Mouse (Mus musculus) neural tube, embryonic 13.5 days (tissue): Measurements from ENCODE around the gene Gm20388. TPM values are rescaled to one million over a fixed set of nuclear protein-coding genes. Genes with fewer than 3 reads are reported as not detected.

ENCODE experiments used
- ATAC-seq: fragments of 200-750 bp; cut with Nextera tagmentation; 2 replicates; pipeline ENCODE4 v1.8.0; 2017; ENCODE audit warnings: low read depth, mild to moderate bottlenecking, moderate TSS enrichment, moderate library complexity
- H3K27ac ChIP-seq: fragments of 300-500 bp; sonication (generic); replicated peaks from 2 replicates; pipeline ENCODE4 v1.5.1; 2015; ENCODE audit warnings: moderate library complexity, mild to moderate bottlenecking, inconsistent platforms
- H3K27me3 ChIP-seq: fragments of 300-500 bp; sonication (generic); 2 replicates; pipeline ENCODE4 v1.6.1; 2015; ENCODE audit warnings: mild to moderate bottlenecking, inconsistent platforms
- H3K36me3 ChIP-seq: fragments of 300-500 bp; sonication (generic); 2 replicates; pipeline ENCODE4 v1.6.1; 2015; ENCODE audit warnings: mild to moderate bottlenecking, inconsistent platforms
- H3K4me1 ChIP-seq: fragments of 300-500 bp; sonication (generic); replicated peaks from 2 replicates; pipeline ENCODE4 v1.6.1; 2015; ENCODE audit warnings: inconsistent platforms
- H3K4me2 ChIP-seq: fragments of 300-500 bp; sonication (generic); 2 replicates; pipeline ENCODE4 v1.6.1; 2015; ENCODE audit warnings: inconsistent platforms, mild to moderate bottlenecking, moderate library complexity
- H3K4me3 ChIP-seq: fragments of 300-500 bp; sonication (generic); 2 replicates; pipeline ENCODE4 v1.5.1; 2015; ENCODE audit warnings: mild to moderate bottlenecking, inconsistent platforms
- H3K9ac ChIP-seq: fragments of 300-500 bp; sonication (generic); 2 replicates; pipeline ENCODE4 v1.6.1; 2015; ENCODE audit warnings: moderate library complexity, mild to moderate bottlenecking, inconsistent platforms
- H3K9me3 ChIP-seq: fragments of 300-500 bp; sonication (generic); 2 replicates; pipeline ENCODE4 v1.6.1; 2016; ENCODE audit warnings: inconsistent platforms
- WGBS: fragments of 180-500 bp; shearing (Covaris S2); methylation state at CpG from one replicate; pipeline ENCODE4 v1.1.7; 2015; 5-methylcytosine and 5-hydroxymethylcytosine counted together
- polyA plus RNA-seq: library from polyadenylated mRNA; unstranded; fragments of >200 nt; fragmentation: Nextera tagmentation; extraction: Ambion mirVana; gene quantifications from 2 replicates; pipeline ENCODE4 v1.2.1, GENCODE M21; 2015

The Gm20388 gene
- polyA plus RNA-seq, 1 experiment from 2014 or later: 0.27 TPM

GRCm38 (mm10) chr8:120535452-120536305 lies 625.0 kb downstream of the Gm20388 start:
- 1% methylated on average over 77 of the region's 79 CpGs for WGBS
- peak overlapping the region; percentile 97 for H3K27ac ChIP-seq
- no peaks in the 10 kb centered on the region for H3K27me3 ChIP-seq
- no peaks in the 10 kb centered on the region for H3K36me3 ChIP-seq
- H3K4me2 ChIP-seq: peak overlapping the region; percentile 75
- ATAC-seq: no peak
- H3K4me1 ChIP-seq: peaks cover 95% of the 10 kb centered on the region
- H3K4me3 ChIP-seq: peak overlapping the region; percentile 61
- H3K9me3 ChIP-seq: no peaks in the 10 kb centered on the region
- H3K9ac ChIP-seq: peak overlapping the region; percentile 76

GRCm38 (mm10) chr8:120536306-120537206 lies 625.9 kb downstream of the Gm20388 start:
- Histone ChIP-seq H3K4me2 (peak overlapping the region; percentile 75), H3K27me3 (no peaks in the 10 kb centered on the region), H3K4me3 (peak overlapping the region; percentile 61), H3K4me1 (peaks cover 96% of the 10 kb centered on the region), H3K36me3 (no peaks in the 10 kb centered on the region), H3K9me3 (no peaks in the 10 kb centered on the region), H3K27ac (peak overlapping the region; percentile 97), H3K9ac (peak overlapping the region; percentile 76)
- peak; percentile 9; the same call in 1 of the 2 replicates for ATAC-seq
- under 1% methylated on average over 61 of the region's 61 CpGs for WGBS

GRCm38 (mm10) chr8:120537207-120537817 lies 626.7 kb downstream of the Gm20388 start:
- Histone ChIP-seq H3K27ac (peak overlapping the region; percentile 97), H3K4me2 (peak overlapping the region; percentile 75), H3K9ac (peak overlapping the region; percentile 76), H3K4me3 (peak overlapping the region; percentile 61), H3K9me3 (no peaks in the 10 kb centered on the region), H3K4me1 (peaks cover 96% of the 10 kb centered on the region), H3K27me3 (no peaks in the 10 kb centered on the region), H3K36me3 (no peaks in the 10 kb centered on the region)
- ATAC-seq: peak; percentile 5; the same call in 1 of the 2 replicates
- under 1% methylated on average over 79 of the region's 79 CpGs for WGBS

- no peaks in the 10 kb centered on the region for H3K9me3 ChIP-seq
- H3K4me3 ChIP-seq: peak overlapping the region; percentile 61
- no peaks in the 10 kb centered on the region for H3K36me3 ChIP-seq
- peak overlapping the region; percentile 97 for H3K27ac ChIP-seq
- H3K9ac ChIP-seq: peak overlapping the region; percentile 76
- ATAC-seq: peak; percentile 33
- H3K27me3 ChIP-seq: no peaks in the 10 kb centered on the region
- peaks cover 96% of the 10 kb centered on the region for H3K4me1 ChIP-seq
- under 1% methylated on average over 43 of the region's 46 CpGs for WGBS
- peak overlapping the region; percentile 75 for H3K4me2 ChIP-seq
These were observed 627.3 kb downstream of the Gm20388 start for GRCm38 (mm10) chr8:120537818-120538396.

- Histone ChIP-seq H3K4me3 (peak overlapping the region; percentile 61), H3K4me1 (peaks cover 96% of the 10 kb centered on the region), H3K9ac (peak overlapping the region; percentile 76), H3K27ac (peak overlapping the region; percentile 97), H3K9me3 (no peaks in the 10 kb centered on the region), H3K36me3 (no peaks in the 10 kb centered on the region), H3K4me2 (peak overlapping the region; percentile 75), H3K27me3 (no peaks in the 10 kb centered on the region)
- ATAC-seq: peak; percentile 17
- 1% methylated on average over 37 of the region's 37 CpGs for WGBS
These were observed 628.0 kb downstream of the Gm20388 start for GRCm38 (mm10) chr8:120538397-120539240.

GRCm38 (mm10) chr8:120539381-120539774 lies 628.7 kb downstream of the Gm20388 start:
- peak overlapping the region; percentile 61 for H3K4me3 ChIP-seq
- no peaks in the 10 kb centered on the region for H3K27me3 ChIP-seq
- H3K9ac ChIP-seq: peak overlapping the region; percentile 76
- peak overlapping the region; percentile 97 for H3K27ac ChIP-seq
- H3K9me3 ChIP-seq: no peaks in the 10 kb centered on the region
- WGBS: 22% methylated on average over 6 of the region's 6 CpGs
- no peak for ATAC-seq
- H3K4me2 ChIP-seq: peak overlapping the region; percentile 75
- peaks cover 96% of the 10 kb centered on the region for H3K4me1 ChIP-seq
- H3K36me3 ChIP-seq: no peaks in the 10 kb centered on the region

- H3K4me3 ChIP-seq: peak overlapping the region; percentile 61
- WGBS: 22% methylated on average over 23 of the region's 23 CpGs
- no peaks in the 10 kb centered on the region for H3K36me3 ChIP-seq
- peak overlapping the region; percentile 76 for H3K9ac ChIP-seq
- no peaks in the 10 kb centered on the region for H3K27me3 ChIP-seq
- H3K4me1 ChIP-seq: peaks cover 96% of the 10 kb centered on the region
- no peak for ATAC-seq
- H3K4me2 ChIP-seq: peak overlapping the region; percentile 75
- H3K27ac ChIP-seq: peak overlapping the region; percentile 97
- H3K9me3 ChIP-seq: no peaks in the 10 kb centered on the region
These were observed 629.4 kb downstream of the Gm20388 start for GRCm38 (mm10) chr8:120539775-120540625.

- Histone ChIP-seq H3K9ac (peak overlapping the region; percentile 38), H3K4me3 (no peak overlapping the region), H3K27me3 (no peaks in the 10 kb centered on the region), H3K27ac (peak overlapping the region; percentile 61), H3K4me2 (peak overlapping the region; percentile 22; the same call in 1 of the 2 replicates), H3K9me3 (no peaks in the 10 kb centered on the region), H3K4me1 (peaks cover 99% of the 10 kb centered on the region), H3K36me3 (no peaks in the 10 kb centered on the region)
- 22% methylated on average over 13 of the region's 13 CpGs for WGBS
- ATAC-seq: no peak
These were observed 632.4 kb downstream of the Gm20388 start for GRCm38 (mm10) chr8:120542995-120543394.

GRCm38 (mm10) chr8:120543416-120544055 lies 632.9 kb downstream of the Gm20388 start:
- no peaks in the 10 kb centered on the region for H3K9me3 ChIP-seq
- no peaks in the 10 kb centered on the region for H3K27me3 ChIP-seq
- no peak for ATAC-seq
- peak overlapping the region; percentile 61 for H3K27ac ChIP-seq
- no peak overlapping the region for H3K4me3 ChIP-seq
- peaks cover 99% of the 10 kb centered on the region for H3K4me1 ChIP-seq
- H3K4me2 ChIP-seq: peak overlapping the region; percentile 22; the same call in 1 of the 2 replicates
- peak overlapping the region; percentile 31 for H3K9ac ChIP-seq
- no peaks in the 10 kb centered on the region for H3K36me3 ChIP-seq
- WGBS: 50% methylated on average over 8 of the region's 8 CpGs

GRCm38 (mm10) chr8:120544155-120544554 lies 633.5 kb downstream of the Gm20388 start:
- no peaks in the 10 kb centered on the region for H3K27me3 ChIP-seq
- H3K4me2 ChIP-seq: no peak overlapping the region
- no peaks in the 10 kb centered on the region for H3K9me3 ChIP-seq
- no peak overlapping the region for H3K27ac ChIP-seq
- H3K4me3 ChIP-seq: no peak overlapping the region
- peaks cover 99% of the 10 kb centered on the region for H3K4me1 ChIP-seq
- H3K36me3 ChIP-seq: no peaks in the 10 kb centered on the region
- ATAC-seq: no peak
- H3K9ac ChIP-seq: no peak overlapping the region
- 95% methylated on average over 5 of the region's 5 CpGs for WGBS
